In the genomic region with DNA sequence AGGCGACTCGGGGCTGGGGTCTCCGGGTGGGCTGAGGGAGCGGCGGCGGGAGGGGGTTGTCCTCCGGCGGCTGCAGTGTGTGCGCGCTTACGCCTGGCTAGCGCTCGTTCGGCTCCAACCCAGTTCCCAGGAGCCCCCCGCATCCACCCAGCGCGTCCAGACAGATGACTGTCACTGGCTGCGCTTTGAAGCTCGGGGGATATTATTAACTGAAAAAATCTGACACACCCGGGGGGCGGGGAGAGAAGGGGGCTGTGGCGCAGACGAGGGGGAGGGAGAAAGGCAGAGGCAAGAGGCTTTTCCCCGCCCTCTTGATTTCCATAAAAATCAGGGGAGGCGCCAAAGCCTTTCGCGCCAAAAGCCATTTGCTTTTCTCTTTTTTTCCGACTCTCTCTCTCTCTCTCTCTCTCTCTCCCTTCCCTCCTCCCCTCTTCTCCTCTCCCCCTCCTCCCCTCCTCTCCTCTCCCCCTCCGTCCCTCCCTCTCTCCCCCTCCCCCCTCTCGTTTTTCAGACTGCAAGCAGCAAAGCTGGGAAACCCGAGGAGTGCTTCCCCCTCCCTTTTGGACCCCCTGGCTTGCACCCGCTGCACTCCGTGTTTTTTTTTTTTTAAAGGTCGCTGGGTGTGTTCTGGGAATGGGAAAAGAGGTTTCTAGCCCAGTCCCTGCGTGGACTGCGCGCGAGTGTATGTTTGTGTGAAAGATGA, we compare ENCODE assay signal across 8 mouse cellular contexts. TPM values are rescaled to one million over a fixed set of nuclear protein-coding genes. Genes with fewer than 3 reads are reported as not detected.
A peak's percentile ranks its signal among the peaks of the same experiment; 100 is the strongest.
DNase-seq lines count a peak whose midpoint lies in the region; ATAC-seq lines count a peak whose summit lies in the region.

A gene (minus strand): TSS at position 254 of the 703 bp plus-strand sequence.

- peak within 1 kb of the TSS; percentile 82 for H3K9ac ChIP-seq in lung, embryonic 16.5 days (ENCODE audit: low read length)

- peak within 1 kb of the TSS; percentile 91 for H3K4me2 ChIP-seq in lung, embryonic 16.5 days (ENCODE audit: low read depth, low read length)

- H3K27ac ChIP-seq in lung, embryonic 16.5 days (ENCODE audit: low read length) = peak within 1 kb of the TSS; percentile 93

- DNase-seq in MN1 (ENCODE audit: low spot score) = peak; percentile 95
- DNase-seq in c-Kit-positive CD71-positive TER-119-negative erythroid progenitor cells, embryonic 14.5 days (ENCODE audit: low read depth) = peak; percentile 49
- peak; percentile 93 for DNase-seq in forelimb bud, embryonic 11.5 days (ENCODE audit: low read depth, low spot score)
- peak; percentile 83 for DNase-seq in heart, postnatal 4 days
- peak; percentile 59 to 66 for DNase-seq in layer of hippocampus, adult 8-10 months (ENCODE audit: low spot score in 2 of 2)
- peak; percentile 99 for DNase-seq in retina, postnatal 1 day
- DNase-seq in yolk sac, embryonic 10.5 days (ENCODE audit: low spot score) = peak; percentile 94

- under 1% methylated on average over 37 of the region's 38 CpGs for WGBS in lung, embryonic 16.5 days

- peak; percentile 79 for ATAC-seq in lung, embryonic 16.5 days (ENCODE audit: low read depth)

- 0 out of 2 replicates have a peak, but pooled peaks cover 2% of the 10 kb centered on the region for H3K36me3 ChIP-seq in lung, embryonic 16.5 days (ENCODE audit: control insufficient read depth, insufficient read depth, low read length)

- peak within 1 kb of the TSS; percentile 80 for H3K4me3 ChIP-seq in lung, embryonic 16.5 days (ENCODE audit: low read length)

- peaks cover 22% of the 10 kb centered on the region for H3K4me1 ChIP-seq in lung, embryonic 16.5 days (replicated peaks; ENCODE audit: control insufficient read depth, insufficient read depth, low read length)

- no peaks in the 10 kb centered on the region for H3K9me3 ChIP-seq in lung, embryonic 16.5 days (ENCODE audit: control insufficient read depth, low read length)

- no peaks in the 10 kb centered on the region for H3K27me3 ChIP-seq in lung, embryonic 16.5 days (ENCODE audit: control insufficient read depth, insufficient read depth, low read depth, low read length)

RNA-seq across cellular contexts. Expression of the gene that starts here (rescaled TPM):
- total RNA-seq in heart, postnatal 4 days (2021) = 10 to 100 TPM; 14.3 to 16.6 TPM
- total RNA-seq in layer of hippocampus, adult 8-10 months (2022) = 1 to 10 TPM; 6.9 to 8.6 (median 7.8) TPM
- polyA plus RNA-seq in lung, embryonic 16.5 days (2015; fragmentation: Nextera tagmentation; extraction: Ambion mirVana) = 31.2 and 37.2 TPM in 2 replicates

Comparison
In these comparisons a context has a peak if more than half of its experiments do, and no peak if none do; other contexts are left out.
1. Peak in every context shown above with its lines: DNase-seq, ATAC-seq, H3K4me3 ChIP-seq and H3K27ac ChIP-seq.
2. DNase-seq: peak in every context shown above with its lines; median percentile 99 in retina, postnatal 1 day; 95 in MN1; 94 in yolk sac, embryonic 10.5 days; 93 in forelimb bud, embryonic 11.5 days; 83 in heart, postnatal 4 days; 62 in layer of hippocampus, adult 8-10 months; 49 in c-Kit-positive CD71-positive TER-119-negative erythroid progenitor cells, embryonic 14.5 days.